Mouse (Mus musculus): ENCODE measurements around the gene Cdnf. TPM values are rescaled to one million over a fixed set of nuclear protein-coding genes. Genes with fewer than 3 reads are reported as not detected.

Cdnf gene
- polyA plus RNA-seq (2016; fragmentation: Nextera tagmentation; extraction: Ambion mirVana) = 0.16 and 0.47 TPM in 2 replicates

DNA sequence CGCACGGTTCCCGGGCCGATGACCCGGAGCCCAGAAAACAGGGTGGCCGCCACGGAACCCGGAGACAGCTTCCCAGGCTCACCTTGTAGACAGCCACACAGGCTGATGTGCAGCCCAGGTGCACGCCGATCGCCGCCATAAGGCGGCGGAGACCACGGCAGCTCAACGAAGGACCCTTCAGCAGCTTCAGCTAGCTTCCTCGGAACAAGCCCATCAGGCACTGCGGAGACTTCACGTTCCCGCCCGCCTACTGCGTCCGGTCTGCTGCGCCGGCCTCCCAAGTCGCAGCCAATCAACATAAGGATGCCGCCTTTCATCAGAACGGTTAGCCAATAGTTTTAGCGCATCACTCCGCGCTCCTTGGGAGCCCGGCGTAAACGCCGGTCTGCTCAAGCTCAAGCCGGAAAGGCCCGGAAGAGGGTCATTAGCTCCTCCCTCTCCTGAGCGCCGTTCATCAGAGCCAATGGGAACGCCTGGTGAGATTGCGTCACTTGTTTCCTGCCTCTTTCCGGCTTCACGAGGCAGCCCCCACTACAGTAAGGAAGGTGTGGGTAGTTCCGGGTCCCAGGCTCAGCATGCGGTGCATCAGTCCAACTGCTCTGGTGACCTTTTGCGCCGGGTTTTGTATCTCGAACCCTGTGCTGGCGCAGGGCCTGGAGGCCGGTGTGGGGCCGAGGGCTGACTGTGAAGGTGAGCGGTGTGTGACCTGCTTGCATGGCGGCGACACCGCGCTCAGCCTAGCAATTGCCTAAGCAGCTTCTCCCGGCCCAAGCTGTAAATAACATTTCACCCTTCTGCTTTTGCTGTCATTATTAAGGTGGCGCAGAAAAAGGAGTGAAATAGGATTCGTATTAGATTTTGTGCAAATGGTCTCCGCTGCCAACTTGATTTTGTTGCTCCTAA lies at the start of gene Cdnf, which contains the start of the genes Gm45902 and Hspa14:
Cdnf (plus strand) TSS at position 479 of the 903 bp plus-strand sequence.
Gm45902 (minus strand) TSS at position 239 of the 903 bp plus-strand sequence.
Hspa14 (minus strand) TSS at position 263 of the 903 bp plus-strand sequence.
- H3K4me1 ChIP-seq = peaks cover 15% of the 10 kb centered on the region
- peak within 1 kb of the TSS; percentile 91 for H3K27ac ChIP-seq (replicated peaks)
- WGBS = under 1% methylated on average over 60 of the region's 60 CpGs

DNA sequence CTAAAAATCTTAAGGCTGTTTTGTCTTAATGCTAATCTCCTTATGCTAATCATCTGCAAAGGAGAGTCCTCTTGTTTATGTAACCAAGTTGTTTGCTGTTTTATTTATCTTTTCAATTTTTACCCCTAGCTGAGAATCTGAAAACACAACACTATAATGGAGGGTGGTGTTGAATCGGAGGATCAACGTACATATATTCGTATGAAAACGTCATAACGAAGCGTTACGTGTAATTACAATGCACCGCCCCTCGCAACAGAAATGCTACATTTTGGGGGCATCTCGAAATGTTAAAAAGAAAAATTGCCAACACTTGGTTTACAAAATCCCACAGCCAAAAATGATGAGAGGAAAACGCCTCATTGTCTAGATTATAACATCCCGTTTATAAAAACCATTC lies 38.9 kb upstream of the Cdnf start:
- WGBS = under 1% methylated on average over 12 of the region's 12 CpGs
- DNase-seq (ENCODE audit: low spot score) = no peak
- Histone ChIP-seq H3K27me3 (ENCODE audit: low read depth, poor library complexity, severe bottlenecking) (no peaks in the 10 kb centered on the region), H3K4me1 (peaks cover 19% of the 10 kb centered on the region), H3K4me3 (peak overlapping the region; percentile 88), H3K27ac (replicated peaks) (peak overlapping the region; percentile 97), H3K36me3 (peaks cover 36% of the 10 kb centered on the region), H3K9me3 (replicated peaks) (no peaks in the 10 kb centered on the region)

More for the DNA sequence above, at the start of gene Cdnf, which contains the start of the genes Gm45902 and Hspa14:
- H3K4me3 ChIP-seq = peak within 1 kb of the TSS; percentile 86
- no peaks in the 10 kb centered on the region for H3K9me3 ChIP-seq (replicated peaks)
- H3K27me3 ChIP-seq (ENCODE audit: low read depth, poor library complexity, severe bottlenecking) = no peaks in the 10 kb centered on the region
- peak; percentile 95 for DNase-seq (ENCODE audit: low spot score)
- peaks cover 33% of the 10 kb centered on the region for H3K36me3 ChIP-seq

DNA sequence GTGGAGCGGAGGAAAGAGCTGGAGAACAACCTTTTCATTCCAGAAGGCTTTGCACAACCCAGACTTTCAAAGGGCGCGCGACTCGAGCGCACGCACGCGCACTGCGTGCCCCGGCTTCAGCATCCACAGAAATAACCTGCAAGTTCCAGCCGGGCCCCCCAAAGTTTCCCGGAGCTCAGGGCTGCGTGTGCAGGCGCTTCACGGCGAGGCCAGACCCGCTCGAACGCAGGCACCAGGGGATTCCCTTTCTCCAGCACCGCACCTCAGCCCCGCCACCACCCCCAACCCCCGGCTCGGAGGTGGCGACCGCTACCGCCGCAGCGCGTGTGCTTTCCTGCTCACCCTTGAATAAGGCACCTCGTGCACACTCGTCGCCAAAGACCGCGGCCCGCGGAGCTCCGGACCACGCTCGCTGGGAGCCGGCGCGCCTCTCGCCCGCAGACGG lies 38.4 kb upstream of the Cdnf start:
- Histone ChIP-seq H3K4me1 (peaks cover 19% of the 10 kb centered on the region), H3K36me3 (peaks cover 31% of the 10 kb centered on the region), H3K27ac (replicated peaks) (peak overlapping the region; percentile 97), H3K9me3 (replicated peaks) (peaks cover 2% of the 10 kb centered on the region; the same call in 1 of the 2 replicates), H3K4me3 (peak overlapping the region; percentile 88), H3K27me3 (ENCODE audit: low read depth, poor library complexity, severe bottlenecking) (no peaks in the 10 kb centered on the region)
- DNase-seq (ENCODE audit: low spot score) = peak; percentile 78
- WGBS = under 1% methylated on average over 46 of the region's 46 CpGs

DNA sequence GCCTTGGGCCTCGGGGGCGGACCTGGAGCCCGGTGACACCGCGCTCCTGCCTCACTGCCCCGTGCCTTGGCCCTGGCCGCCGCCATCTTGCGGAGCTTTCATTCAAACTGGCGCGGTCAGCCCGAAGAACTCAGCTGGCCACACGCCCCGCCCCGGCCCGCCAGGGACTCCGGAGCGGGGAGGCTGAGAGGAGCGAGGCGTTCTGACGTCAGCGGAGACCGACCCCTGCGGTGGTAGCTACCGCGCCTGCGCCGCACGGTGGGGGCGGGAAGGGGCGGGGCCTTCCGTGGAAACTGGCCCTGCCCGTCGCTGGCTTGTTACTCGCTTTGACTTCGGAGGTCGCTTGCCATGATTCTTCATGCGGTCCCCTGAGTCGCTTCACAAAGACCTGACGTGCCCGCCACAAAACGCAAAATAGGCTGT lies 38.0 kb upstream of the Cdnf start, which contains the start of gene Suv39h2:
Suv39h2 (minus strand) TSS at position 171 of the 423 bp plus-strand sequence.
- H3K9me3 ChIP-seq (replicated peaks) = peaks cover 5% of the 10 kb centered on the region; the same call in 1 of the 2 replicates
- H3K4me3 ChIP-seq = peak within 1 kb of the TSS; percentile 88
- DNase-seq (ENCODE audit: low spot score) = peak; percentile 98
- peaks cover 19% of the 10 kb centered on the region for H3K4me1 ChIP-seq
- peaks cover 26% of the 10 kb centered on the region for H3K36me3 ChIP-seq
- H3K27me3 ChIP-seq (ENCODE audit: low read depth, poor library complexity, severe bottlenecking) = no peaks in the 10 kb centered on the region
- H3K27ac ChIP-seq (replicated peaks) = peak within 1 kb of the TSS; percentile 97
- WGBS = under 1% methylated on average over 42 of the region's 42 CpGs

DNA sequence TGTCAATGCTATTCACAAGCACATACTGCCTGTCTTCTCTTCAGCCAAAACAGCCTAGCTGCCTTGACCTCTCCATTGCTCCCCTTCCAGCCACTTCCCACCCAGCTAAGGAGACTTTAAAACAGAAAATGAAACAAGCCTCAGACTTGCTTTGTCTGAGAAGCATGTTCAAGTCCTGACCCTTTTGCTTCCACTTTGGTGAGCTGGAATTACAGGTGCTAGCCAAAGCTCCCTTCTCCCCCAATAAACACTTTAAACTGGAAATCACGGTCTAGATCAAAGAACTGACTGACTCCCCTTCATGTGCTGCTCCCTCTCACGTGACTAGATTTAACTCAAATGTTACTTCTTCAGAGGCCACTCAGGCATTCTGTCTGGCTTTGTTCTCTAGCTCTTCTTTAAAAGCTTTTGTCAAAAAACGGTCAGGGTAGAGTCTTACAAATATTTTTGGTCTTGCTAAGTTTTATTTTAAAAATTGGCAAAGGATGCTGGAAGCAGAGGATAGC lies 37.0 kb upstream of the Cdnf start:
- H3K9me3 ChIP-seq (replicated peaks) = peaks cover 5% of the 10 kb centered on the region; the same call in 1 of the 2 replicates
- no peaks in the 10 kb centered on the region for H3K27me3 ChIP-seq (ENCODE audit: low read depth, poor library complexity, severe bottlenecking)
- peaks cover 19% of the 10 kb centered on the region for H3K4me1 ChIP-seq
- no peak for DNase-seq (ENCODE audit: low spot score)
- 70% methylated on average over 3 of the region's 3 CpGs for WGBS
- peaks cover 17% of the 10 kb centered on the region for H3K36me3 ChIP-seq
- peak overlapping the region; percentile 97 for H3K27ac ChIP-seq (replicated peaks)
- H3K4me3 ChIP-seq = peak overlapping the region; percentile 88; the same call in 1 of the 2 replicates

DNA sequence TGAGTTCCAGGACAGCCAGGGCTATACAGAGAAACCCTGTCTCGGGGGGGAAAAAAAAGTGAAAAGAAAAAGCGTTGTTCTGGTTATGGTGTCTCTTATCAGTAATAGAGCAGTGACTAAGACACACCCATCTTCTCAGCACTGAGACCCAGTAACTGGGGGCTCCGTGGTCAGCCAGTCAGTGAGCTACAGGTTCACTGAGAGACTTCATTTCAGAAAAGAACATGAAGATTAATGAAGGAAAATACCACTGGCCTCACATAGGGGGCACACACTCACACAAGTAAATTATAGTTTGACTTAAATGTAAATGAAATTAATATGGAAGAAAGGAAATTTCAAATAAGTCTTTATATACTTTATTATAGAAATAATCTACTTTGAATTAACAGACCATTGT lies 32.6 kb upstream of the Cdnf start:
- no peaks in the 10 kb centered on the region for H3K36me3 ChIP-seq
- H3K4me1 ChIP-seq = peaks cover 7% of the 10 kb centered on the region
- peaks cover 5% of the 10 kb centered on the region; the same call in 1 of the 2 replicates for H3K9me3 ChIP-seq (replicated peaks)
- WGBS = 88% methylated on average over 3 of the region's 3 CpGs
- H3K27ac ChIP-seq (replicated peaks) = no peak overlapping the region
- no peak for DNase-seq (ENCODE audit: low spot score)
- H3K27me3 ChIP-seq (ENCODE audit: low read depth, poor library complexity, severe bottlenecking) = no peaks in the 10 kb centered on the region
- no peak overlapping the region for H3K4me3 ChIP-seq

DNA sequence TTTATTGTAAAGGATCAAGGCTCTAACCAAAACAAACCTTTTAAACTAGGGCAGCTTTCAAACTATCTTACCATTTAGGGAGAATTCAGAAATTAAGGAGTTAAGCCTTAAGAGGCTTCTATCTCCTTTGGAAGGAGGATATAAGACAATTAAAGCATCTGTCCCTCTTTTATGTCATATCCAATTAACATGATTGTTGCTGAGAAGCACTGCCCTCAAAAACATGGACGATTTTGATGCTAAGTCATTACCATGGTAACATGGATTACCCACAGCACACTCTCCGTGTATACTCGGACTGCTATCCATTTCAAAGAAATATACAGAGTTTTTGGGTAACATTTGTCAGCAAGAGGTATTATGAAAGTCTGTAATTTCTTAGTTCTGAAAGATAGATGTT lies 23.0 kb upstream of the Cdnf start:
- H3K9me3 ChIP-seq (replicated peaks) = no peaks in the 10 kb centered on the region
- peaks cover 57% of the 10 kb centered on the region for H3K36me3 ChIP-seq
- WGBS = 78% methylated on average over 3 of the region's 3 CpGs
- no peak overlapping the region for H3K4me3 ChIP-seq
- H3K27ac ChIP-seq (replicated peaks) = no peak overlapping the region
- DNase-seq (ENCODE audit: low spot score) = no peak
- H3K27me3 ChIP-seq (ENCODE audit: low read depth, poor library complexity, severe bottlenecking) = no peaks in the 10 kb centered on the region
- no peaks in the 10 kb centered on the region for H3K4me1 ChIP-seq

DNA sequence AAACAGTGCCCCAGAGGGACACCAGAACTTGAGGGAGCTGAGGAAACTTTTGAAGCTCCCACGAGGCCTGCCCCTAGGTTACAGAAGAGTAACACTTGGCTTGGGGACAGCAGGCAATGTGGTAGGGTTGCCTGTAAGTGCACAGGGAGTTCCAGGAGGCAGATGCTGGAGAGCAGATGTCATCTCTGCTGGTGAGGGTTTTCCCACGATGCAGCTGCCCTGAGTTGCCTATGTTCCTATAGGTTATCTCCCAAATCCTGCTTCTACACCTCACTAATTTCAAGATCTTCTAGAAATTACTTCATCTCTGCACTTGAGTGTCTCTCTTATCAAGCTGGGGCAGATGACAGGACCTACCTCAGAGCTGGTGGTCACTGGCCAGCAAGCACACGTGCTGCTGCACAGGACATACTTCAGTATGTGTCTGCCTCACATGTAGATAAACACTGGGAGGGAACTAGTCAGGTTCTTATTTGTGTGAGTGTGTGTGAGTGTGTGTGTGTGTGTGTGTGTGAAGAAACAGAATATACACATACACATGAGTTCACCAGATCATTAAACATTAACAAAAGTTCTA lies 18.9 kb upstream of the Cdnf start:
- H3K27me3 ChIP-seq (ENCODE audit: low read depth, poor library complexity, severe bottlenecking) = no peaks in the 10 kb centered on the region
- H3K36me3 ChIP-seq = peaks cover 92% of the 10 kb centered on the region
- DNase-seq (ENCODE audit: low spot score) = no peak
- H3K27ac ChIP-seq (replicated peaks) = no peak overlapping the region
- WGBS = 91% methylated on average over 3 of the region's 3 CpGs
- no peak overlapping the region for H3K4me3 ChIP-seq
- H3K4me1 ChIP-seq = no peaks in the 10 kb centered on the region
- no peaks in the 10 kb centered on the region for H3K9me3 ChIP-seq (replicated peaks)

DNA sequence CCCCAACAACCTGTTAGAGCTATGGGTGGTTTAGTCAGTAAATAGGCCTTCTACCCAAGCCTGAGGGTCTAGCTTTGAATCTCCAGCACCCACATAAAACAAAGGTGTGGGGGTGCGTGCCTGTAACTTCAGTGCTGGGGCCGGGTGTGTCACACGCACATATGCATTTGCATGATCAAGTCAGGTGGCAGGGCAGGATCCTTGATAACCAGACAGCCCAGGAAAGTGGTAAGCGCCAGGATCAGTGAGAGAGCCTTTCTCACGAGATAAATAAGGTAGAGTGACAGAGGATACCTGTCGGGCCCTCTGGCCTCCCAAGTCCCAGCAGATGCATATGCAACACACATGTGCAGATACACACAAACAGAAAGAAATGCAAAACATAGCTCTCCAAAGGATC lies 13.3 kb upstream of the Cdnf start:
- Histone ChIP-seq H3K36me3 (peaks cover 91% of the 10 kb centered on the region), H3K4me1 (no peaks in the 10 kb centered on the region), H3K27me3 (ENCODE audit: low read depth, poor library complexity, severe bottlenecking) (no peaks in the 10 kb centered on the region), H3K4me3 (no peak overlapping the region), H3K9me3 (replicated peaks) (no peaks in the 10 kb centered on the region), H3K27ac (replicated peaks) (no peak overlapping the region)
- WGBS = 97% methylated on average over 6 of the region's 6 CpGs
- no peak for DNase-seq (ENCODE audit: low spot score)

DNA sequence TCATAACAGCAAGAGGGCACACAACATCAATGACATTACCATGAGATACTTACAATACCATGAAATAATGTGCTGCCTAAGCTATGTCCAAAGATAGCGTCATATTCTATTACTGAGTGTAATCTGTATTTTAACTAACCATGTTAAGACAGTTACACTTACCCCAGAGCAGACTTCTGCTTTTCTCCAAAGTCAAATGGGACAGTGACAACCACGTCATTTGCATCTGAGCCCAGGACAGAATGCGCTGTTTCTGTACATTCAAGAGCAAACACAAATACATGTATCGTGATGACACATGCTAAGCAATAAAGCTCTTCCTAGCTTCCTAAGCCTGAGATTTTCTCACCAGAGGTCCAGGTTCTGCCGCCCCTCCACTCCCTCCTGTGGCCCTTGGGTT lies 11.9 kb upstream of the Cdnf start:
- no peaks in the 10 kb centered on the region for H3K4me1 ChIP-seq
- no peaks in the 10 kb centered on the region for H3K9me3 ChIP-seq (replicated peaks)
- WGBS = 93% methylated on average over 5 of the region's 5 CpGs
- no peaks in the 10 kb centered on the region for H3K27me3 ChIP-seq (ENCODE audit: low read depth, poor library complexity, severe bottlenecking)
- peaks cover 92% of the 10 kb centered on the region for H3K36me3 ChIP-seq
- no peak overlapping the region for H3K4me3 ChIP-seq
- H3K27ac ChIP-seq (replicated peaks) = no peak overlapping the region
- no peak for DNase-seq (ENCODE audit: low spot score)

DNA sequence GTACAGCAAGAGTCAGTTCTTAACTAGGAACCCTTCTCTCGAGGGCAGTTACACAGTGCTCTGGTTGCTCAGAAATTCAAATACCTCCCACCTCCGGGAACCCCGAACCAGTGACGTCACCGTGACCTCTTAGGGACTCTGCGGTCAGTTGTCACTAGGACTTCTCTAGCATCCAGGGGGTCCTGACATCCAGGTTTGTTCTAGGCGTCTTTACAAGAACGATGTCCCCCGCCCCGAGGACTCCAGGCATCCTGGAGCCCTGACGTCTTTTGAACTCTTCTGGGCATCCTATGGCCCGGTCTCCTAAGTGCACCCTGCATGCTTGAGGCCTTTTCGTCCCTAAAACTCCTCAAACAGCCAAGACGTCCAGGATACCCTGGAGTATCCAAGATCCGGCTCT lies 754 bp upstream of the Cdnf start:
- Histone ChIP-seq H3K27me3 (ENCODE audit: low read depth, poor library complexity, severe bottlenecking) (no peaks in the 10 kb centered on the region), H3K9me3 (replicated peaks) (no peaks in the 10 kb centered on the region), H3K4me3 (peak overlapping the region; percentile 86), H3K27ac (replicated peaks) (peak overlapping the region; percentile 91), H3K36me3 (peaks cover 41% of the 10 kb centered on the region), H3K4me1 (peaks cover 15% of the 10 kb centered on the region)
- peak; percentile 49 for DNase-seq (ENCODE audit: low spot score)
- WGBS = under 1% methylated on average over 15 of the region's 15 CpGs

DNA sequence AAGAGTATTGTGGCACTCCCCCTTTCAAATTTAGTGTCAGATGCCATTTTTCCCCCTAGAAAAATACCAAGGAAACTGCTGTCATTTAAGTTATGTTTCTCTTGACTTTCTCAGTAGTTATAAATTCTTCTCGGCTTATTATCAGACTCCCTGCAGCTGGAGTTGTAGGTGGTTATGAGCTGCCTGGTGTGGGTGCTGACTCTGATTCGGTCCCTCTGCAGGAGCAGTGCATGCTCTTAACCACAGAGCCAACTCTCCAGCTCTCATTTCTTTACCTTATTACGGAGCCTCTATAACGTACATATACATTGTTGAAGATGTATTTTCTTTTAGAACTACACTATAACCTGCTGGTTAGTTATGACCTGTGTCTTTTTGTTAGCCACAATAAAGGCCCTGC lies 9.7 kb downstream of the Cdnf start:
- 87% methylated on average over 4 of the region's 4 CpGs for WGBS
- no peaks in the 10 kb centered on the region for H3K36me3 ChIP-seq
- no peaks in the 10 kb centered on the region for H3K4me1 ChIP-seq
- no peaks in the 10 kb centered on the region for H3K27me3 ChIP-seq (ENCODE audit: low read depth, poor library complexity, severe bottlenecking)
- no peak overlapping the region for H3K4me3 ChIP-seq
- no peak for DNase-seq (ENCODE audit: low spot score)
- no peaks in the 10 kb centered on the region for H3K9me3 ChIP-seq (replicated peaks)
- no peak overlapping the region for H3K27ac ChIP-seq (replicated peaks)

All from midbrain, embryonic 10.5 days (tissue).